Mouse (Mus musculus) activated CD4-positive, CD25-positive, alpha-beta regulatory T cell (primary cell): Measurements from ENCODE around the gene Gm7102. TPM values are rescaled to one million over a fixed set of nuclear protein-coding genes. Genes with fewer than 3 reads are reported as not detected.

Experiments
- polyA plus RNA-seq, 2 experiments: library from polyadenylated mRNA; unstranded; fragments of 100-300 nt; shearing (Covaris generic); gene quantifications; one replicate each; pipeline ENCODE4 v1.2.1; 2017

The Gm7102 gene
- polyA plus RNA-seq = under 1 TPM; 0.17 to 0.25 TPM

DNA sequence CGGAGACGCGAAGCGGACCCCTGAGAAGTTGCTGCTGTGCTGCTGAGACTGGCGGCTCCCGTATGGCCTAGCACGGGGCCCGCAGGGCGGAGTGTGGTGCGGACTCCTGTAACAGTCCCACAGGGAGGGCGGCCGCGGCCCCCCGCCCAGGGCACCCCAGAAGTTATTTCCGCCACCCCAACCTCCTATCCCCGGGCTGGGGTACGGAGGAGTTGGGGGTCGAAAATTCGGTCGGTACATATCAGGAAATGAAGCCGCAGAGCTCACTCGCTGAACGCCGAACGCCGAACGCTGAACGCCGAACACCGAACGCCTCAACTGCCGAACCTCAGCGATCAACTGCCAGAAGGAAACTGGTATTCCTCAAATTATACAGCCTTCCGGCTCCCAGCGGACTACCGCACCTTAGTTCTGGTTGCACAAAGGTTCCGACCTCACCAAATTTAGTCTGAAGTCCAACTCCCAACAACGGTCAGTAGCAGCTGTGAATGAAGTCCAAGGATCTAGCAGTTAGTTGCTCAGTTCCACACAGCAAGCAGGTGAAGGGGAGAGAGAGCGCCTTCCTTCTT, at the start of gene Gm7102:
Gene Gm7102, minus strand, starts transcription at position 554 of the 569 bp plus-strand sequence.

DNA sequence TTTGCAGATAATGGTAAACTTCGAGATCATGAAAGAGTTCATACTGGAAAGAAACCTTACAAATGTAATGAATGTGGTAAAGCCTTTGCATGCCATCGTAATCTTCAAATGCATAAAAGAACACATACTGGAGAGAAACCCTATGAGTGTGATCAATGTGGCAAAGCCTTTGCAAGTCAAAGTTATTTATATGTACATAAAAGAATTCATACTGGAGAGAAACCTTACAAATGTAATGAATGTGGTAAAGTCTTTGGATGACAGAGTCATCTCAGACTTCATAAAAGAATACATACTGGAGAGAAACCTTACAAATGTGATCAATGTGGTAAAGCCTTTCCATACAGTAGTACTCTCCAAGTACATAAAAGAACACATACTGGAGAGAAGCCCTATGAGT, 7.5 kb upstream of the Gm7102 start, which contains the start of gene Gm6020:
Gene Gm6020, plus strand, starts transcription at position 301 of the 400 bp plus-strand sequence.

DNA sequence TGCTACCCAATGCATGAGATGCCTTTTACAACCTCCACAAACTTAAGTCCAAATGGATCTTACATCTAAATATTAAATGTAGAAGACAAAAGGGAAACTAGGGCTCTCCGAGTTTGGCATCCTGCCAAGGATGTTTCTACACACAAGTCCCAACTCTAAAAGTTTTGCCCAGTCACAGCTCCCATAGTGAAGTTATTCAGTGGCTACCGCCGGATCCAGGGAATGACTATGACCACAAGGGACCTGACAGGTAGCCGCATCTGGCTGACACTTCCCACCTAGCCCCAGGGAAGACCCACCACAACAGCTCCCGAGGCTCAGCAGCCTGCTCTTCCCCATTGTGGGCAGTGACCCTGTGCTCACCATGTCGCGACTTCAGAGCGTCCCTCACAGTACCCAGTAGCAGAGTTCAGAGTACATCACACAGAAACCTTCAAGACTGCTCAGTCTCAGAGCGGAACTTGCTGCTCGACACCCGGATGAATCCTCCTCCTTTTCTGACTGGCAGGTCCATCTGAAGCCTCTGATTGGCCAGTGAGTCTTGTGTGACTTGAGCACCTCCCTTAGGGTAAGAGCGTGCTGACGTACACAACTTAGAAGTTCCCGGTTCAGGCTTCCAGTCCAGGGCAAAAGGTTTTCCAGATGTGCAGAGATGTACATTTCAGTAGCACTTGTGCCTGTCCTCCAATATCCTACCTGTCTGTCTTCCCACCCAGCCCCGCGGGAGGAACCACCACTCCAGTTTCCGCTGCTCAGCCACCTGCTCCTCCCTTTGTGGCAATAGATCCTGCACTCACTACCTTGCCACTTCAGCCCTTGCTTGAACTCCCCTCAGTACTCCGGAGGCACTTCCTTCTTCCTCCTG, 35.5 kb downstream of the Gm7102 start, which contains the start of gene Zfp950:
Gene Zfp950, minus strand, starts transcription at position 499 of the 865 bp plus-strand sequence.

Other genes with a start within 250 kb of the Gm7102 start
- 10 to 100 TPM; 33.5 to 37.7 TPM for gene Zfp950, start 35.5 kb downstream of the Gm7102 start, polyA plus RNA-seq
- not detected for gene Gm6020, start 7.6 kb upstream of the Gm7102 start, polyA plus RNA-seq
- gene Csf2ra, start 52.1 kb upstream of the Gm7102 start, polyA plus RNA-seq = 1 to 10 TPM; 6.3 to 8.1 TPM
- 1 to 10 TPM in 1 of 2 experiments, not detected in 1; 1.3 TPM for gene Gm21060, start 120.8 kb upstream of the Gm7102 start, polyA plus RNA-seq